Mouse (Mus musculus): ENCODE results near the gene Apol8. TPM values are rescaled to one million over a fixed set of nuclear protein-coding genes. Genes with fewer than 3 reads are reported as not detected.

The Apol8 gene
- polyA plus RNA-seq, 1 experiment, result 0.58 TPM

DNA sequence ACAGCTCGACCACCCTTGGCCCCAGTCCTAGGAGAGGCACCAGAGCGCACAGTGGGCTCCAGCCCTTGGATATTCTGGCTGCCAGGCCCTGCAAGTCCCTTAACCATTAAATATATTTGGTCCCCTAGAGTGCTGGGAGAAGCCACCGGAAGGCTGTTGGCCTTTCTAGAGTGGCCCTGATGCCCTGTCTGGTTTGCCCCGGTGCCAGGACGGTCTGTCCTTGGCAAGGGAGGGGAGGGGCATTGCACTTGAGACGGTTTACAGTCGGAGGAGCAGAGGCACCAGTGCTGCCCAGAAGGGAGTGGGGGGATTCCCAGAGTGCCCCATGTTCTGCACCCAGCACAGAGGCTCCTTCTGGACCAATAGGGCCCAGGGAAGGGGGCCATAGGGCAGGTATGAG is 4.3 kb upstream of the Apol8 start:
- Histone ChIP-seq H3K4me3 (ENCODE audit: insufficient read depth, low read length) (no peak overlapping the region), H3K4me1 (ENCODE audit: control insufficient read depth, insufficient read depth, low read length) (no peaks in the 10 kb centered on the region)
- no peak for TF ChIP-seq POLR2A (IDR thresholded peaks at IDR 0.05; ENCODE audit: low read depth, low read length)
- TF ChIP-seq CTCF (IDR thresholded peaks at IDR 0.05; ENCODE audit: borderline replicate concordance, insufficient read depth, low read length), result no peak

DNA sequence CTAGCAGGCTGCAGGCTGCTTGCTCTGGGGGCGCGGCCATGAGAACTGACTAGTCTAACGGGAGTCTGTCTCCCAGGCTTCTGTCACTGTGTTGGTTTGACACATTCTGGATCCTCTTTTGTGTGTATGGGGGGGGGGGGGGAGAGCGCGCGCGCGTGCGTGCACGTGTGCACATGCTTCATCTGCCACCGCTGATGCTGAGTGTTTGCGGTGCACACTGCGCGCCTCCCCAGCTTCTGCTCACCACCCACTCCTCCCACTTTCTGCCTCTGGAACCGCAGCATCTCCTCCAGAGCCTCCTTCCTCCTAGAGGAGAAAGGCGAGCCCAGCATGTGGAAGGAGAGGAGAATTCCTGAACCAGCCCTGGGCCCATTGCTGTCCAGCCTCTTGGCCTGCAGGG is 3.2 kb upstream of the Apol8 start:
- Histone ChIP-seq H3K27ac (ENCODE audit: insufficient read depth, low read length) (no peak overlapping the region), H3K4me1 (ENCODE audit: control insufficient read depth, insufficient read depth, low read length) (no peaks in the 10 kb centered on the region), H3K4me3 (ENCODE audit: insufficient read depth, low read length) (no peak overlapping the region)
- TF ChIP-seq CTCF (IDR thresholded peaks at IDR 0.05; ENCODE audit: borderline replicate concordance, insufficient read depth, low read length), result no peak
- TF ChIP-seq POLR2A (IDR thresholded peaks at IDR 0.05; ENCODE audit: low read depth, low read length), result no peak

More for the DNA sequence above, 4.3 kb upstream of the Apol8 start:
- no peak overlapping the region for H3K27ac ChIP-seq (ENCODE audit: insufficient read depth, low read length)

DNA sequence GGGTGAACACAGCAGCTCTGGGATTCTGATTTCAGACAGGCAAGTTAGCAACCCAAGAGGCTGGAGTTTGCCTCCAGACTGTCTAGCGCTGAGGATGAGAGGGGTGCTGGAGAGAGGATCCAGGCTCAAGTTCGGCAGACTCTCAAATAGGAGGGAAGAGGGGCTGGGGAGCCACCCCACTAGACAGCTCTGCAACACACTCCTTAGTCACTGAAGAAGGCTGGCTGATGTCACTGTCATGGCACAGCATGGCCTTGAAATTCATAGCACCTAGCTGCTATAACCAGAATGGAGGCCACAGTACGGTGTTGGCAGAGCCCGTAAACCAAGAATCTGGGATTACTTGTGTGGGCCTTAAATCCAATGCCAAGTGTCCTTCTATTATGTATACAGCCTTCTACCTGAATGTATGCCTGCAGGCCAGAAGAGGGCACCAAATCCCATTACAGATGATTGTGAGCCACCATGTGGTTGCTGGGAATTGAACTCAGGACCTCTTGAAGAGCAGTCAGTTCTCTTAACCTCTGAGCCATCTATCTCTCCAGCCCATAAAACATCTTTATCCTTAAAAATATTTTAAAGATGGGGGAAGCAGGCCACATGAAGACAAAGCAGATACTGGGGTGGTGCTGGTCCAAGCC is 903 bp upstream of the Apol8 start:
- H3K4me1 ChIP-seq (ENCODE audit: control insufficient read depth, insufficient read depth, low read length), result no peaks in the 10 kb centered on the region
- TF ChIP-seq CTCF (IDR thresholded peaks at IDR 0.05; ENCODE audit: borderline replicate concordance, insufficient read depth, low read length) (no peak), POLR2A (IDR thresholded peaks at IDR 0.05; ENCODE audit: low read depth, low read length) (no peak)
- H3K4me3 ChIP-seq (ENCODE audit: insufficient read depth, low read length), result no peak overlapping the region

DNA sequence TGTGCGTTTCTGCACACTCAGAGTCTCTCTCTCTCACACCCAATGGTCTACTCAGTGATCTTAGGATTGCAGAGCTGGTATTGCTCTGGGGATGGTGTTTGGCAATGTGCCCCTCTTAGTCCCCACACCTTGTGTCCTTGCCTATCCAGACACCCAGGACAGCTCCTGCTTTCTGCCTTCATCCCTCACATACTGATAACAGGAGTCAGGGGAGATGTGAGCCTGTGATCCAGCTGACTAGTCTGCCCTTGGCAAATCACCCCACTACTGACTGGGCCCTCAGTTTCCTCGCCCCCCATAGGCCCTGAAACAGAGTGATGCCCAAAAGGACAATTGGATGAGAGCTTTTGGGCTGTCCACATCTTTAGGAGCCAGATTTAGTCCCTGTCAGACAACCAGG is 722 bp downstream of the Apol8 start:
- H3K4me3 ChIP-seq (ENCODE audit: insufficient read depth, low read length), result no peak overlapping the region
- no peak for TF ChIP-seq CTCF (IDR thresholded peaks at IDR 0.05; ENCODE audit: borderline replicate concordance, insufficient read depth, low read length)
- TF ChIP-seq POLR2A (IDR thresholded peaks at IDR 0.05; ENCODE audit: low read depth, low read length), result no peak
- no peak overlapping the region for H3K27ac ChIP-seq (ENCODE audit: insufficient read depth, low read length)
- no peaks in the 10 kb centered on the region for H3K4me1 ChIP-seq (ENCODE audit: control insufficient read depth, insufficient read depth, low read length)

More for the DNA sequence above, 903 bp upstream of the Apol8 start:
- no peak overlapping the region for H3K27ac ChIP-seq (ENCODE audit: insufficient read depth, low read length)

DNA sequence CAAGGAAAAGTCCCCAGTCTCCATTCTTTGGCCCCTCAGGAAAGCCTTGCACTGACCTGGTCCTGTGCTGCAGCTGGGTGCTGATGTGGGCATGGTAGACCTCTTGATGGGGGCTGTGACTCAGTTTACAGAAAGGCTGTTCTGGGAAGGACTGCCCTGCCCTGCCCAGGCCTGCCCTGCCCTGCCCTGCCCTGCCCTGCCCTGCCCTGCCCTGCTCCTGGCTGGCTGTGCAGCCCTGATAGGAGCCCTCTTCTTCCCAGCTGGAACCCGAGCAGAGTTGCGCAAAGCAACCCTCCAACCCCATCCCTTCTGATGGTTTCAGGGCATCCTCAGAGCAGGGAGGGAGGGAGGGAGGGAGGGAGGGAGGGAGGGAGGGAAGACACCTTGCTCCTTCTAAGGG is 1.7 kb downstream of the Apol8 start:
- Histone ChIP-seq H3K27ac (ENCODE audit: insufficient read depth, low read length) (no peak overlapping the region), H3K4me3 (ENCODE audit: insufficient read depth, low read length) (no peak overlapping the region), H3K4me1 (ENCODE audit: control insufficient read depth, insufficient read depth, low read length) (no peaks in the 10 kb centered on the region)
- TF ChIP-seq POLR2A (IDR thresholded peaks at IDR 0.05; ENCODE audit: low read depth, low read length), result no peak
- no peak for TF ChIP-seq CTCF (IDR thresholded peaks at IDR 0.05; ENCODE audit: borderline replicate concordance, insufficient read depth, low read length)

DNA sequence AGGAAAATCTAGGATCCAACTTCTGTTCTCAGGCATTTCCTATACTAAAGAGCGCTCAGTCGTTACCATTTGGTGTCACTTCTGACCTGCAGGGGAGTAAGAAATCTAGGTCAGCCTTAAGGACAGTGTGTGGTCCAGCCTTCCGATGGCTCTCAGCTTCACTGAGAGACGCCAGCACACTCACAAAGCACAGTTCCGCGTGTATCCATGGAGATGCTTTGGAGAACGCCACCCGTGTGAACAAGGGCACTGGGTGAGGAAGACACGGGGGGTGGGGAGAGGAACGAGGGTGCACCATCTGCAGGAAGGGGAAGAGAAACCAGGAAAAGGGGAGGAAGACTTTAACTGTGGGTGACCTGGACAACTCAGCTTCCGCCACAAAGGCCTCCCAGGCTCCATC is 4.4 kb downstream of the Apol8 start:
- no peaks in the 10 kb centered on the region for H3K4me1 ChIP-seq (ENCODE audit: control insufficient read depth, insufficient read depth, low read length)
- no peak overlapping the region for H3K4me3 ChIP-seq (ENCODE audit: insufficient read depth, low read length)
- no peak overlapping the region for H3K27ac ChIP-seq (ENCODE audit: insufficient read depth, low read length)
- TF ChIP-seq POLR2A (IDR thresholded peaks at IDR 0.05; ENCODE audit: low read depth, low read length) (no peak), CTCF (IDR thresholded peaks at IDR 0.05; ENCODE audit: borderline replicate concordance, insufficient read depth, low read length) (no peak)

DNA sequence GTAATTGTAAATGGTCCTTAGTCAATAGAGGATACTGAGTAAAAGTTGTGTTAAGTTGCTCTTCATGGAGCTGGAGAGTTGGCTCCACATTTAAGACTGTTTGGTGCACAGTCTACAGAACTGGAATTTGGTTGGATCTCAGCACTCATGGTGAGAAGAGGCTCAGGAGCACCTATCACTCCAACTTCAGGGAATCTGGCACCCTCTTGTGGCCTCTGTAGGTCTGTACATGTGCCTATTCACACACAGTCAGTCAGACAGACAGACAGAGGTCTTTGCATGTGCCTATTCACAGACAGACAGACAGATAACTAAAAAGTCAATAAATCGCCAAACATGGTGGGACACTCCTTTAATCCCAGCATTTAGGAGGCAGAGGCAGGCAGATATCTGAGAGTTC is 6.3 kb downstream of the Apol8 start:
- H3K27ac ChIP-seq (ENCODE audit: insufficient read depth, low read length), result no peak overlapping the region
- H3K4me3 ChIP-seq (ENCODE audit: insufficient read depth, low read length), result no peak overlapping the region
- TF ChIP-seq CTCF (IDR thresholded peaks at IDR 0.05; ENCODE audit: borderline replicate concordance, insufficient read depth, low read length), result peak; percentile 47; the same call in 1 of the 2 replicates
- no peak for TF ChIP-seq POLR2A (IDR thresholded peaks at IDR 0.05; ENCODE audit: low read depth, low read length)
- H3K4me1 ChIP-seq (ENCODE audit: control insufficient read depth, insufficient read depth, low read length), result no peaks in the 10 kb centered on the region

DNA sequence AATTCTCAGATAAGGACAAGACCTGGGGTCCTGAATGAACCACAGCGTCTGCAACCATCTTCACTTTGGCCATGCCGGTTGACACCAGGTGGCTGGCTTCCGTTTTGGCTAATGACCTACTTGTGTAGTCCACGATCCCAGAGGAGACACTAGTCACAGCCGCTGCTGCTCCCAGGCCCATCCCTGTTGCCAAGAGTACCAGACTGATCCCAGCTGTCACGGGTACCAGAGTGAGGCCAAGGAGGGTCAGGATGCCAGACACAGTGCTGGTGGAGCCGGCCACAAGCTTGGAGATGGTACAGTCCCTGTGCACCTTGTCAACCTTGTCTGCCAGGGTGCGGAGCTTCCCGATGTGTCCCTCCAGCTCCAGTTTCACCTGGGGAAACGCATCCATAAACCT is 7.1 kb downstream of the Apol8 start:
- Histone ChIP-seq H3K4me3 (ENCODE audit: insufficient read depth, low read length) (no peak overlapping the region), H3K4me1 (ENCODE audit: control insufficient read depth, insufficient read depth, low read length) (no peaks in the 10 kb centered on the region), H3K27ac (ENCODE audit: insufficient read depth, low read length) (no peak overlapping the region)
- TF ChIP-seq POLR2A (IDR thresholded peaks at IDR 0.05; ENCODE audit: low read depth, low read length), result no peak
- no peak for TF ChIP-seq CTCF (IDR thresholded peaks at IDR 0.05; ENCODE audit: borderline replicate concordance, insufficient read depth, low read length)

DNA sequence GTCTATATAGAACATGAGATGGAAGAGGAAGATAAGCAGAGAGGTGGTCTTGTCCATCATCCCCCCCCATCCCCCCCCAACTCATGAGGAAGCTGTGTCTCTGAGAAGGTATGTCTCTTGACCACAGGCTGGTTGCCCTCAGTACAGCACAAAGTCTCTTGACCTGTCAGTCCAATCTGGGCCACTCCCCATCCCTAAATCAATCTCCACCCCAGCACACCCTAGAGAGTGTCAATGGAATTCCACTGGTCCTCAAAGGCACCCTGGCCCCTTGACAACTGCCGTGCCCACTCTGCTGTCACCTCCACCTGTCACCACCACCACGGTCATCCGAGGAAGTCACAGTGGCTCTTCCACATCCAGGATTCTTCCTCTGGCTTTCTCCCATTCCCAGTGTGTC is 8.4 kb downstream of the Apol8 start:
- no peak overlapping the region for H3K27ac ChIP-seq (ENCODE audit: insufficient read depth, low read length)
- no peaks in the 10 kb centered on the region for H3K4me1 ChIP-seq (ENCODE audit: control insufficient read depth, insufficient read depth, low read length)
- H3K4me3 ChIP-seq (ENCODE audit: insufficient read depth, low read length), result no peak overlapping the region
- no peak for TF ChIP-seq POLR2A (IDR thresholded peaks at IDR 0.05; ENCODE audit: low read depth, low read length)
- TF ChIP-seq CTCF (IDR thresholded peaks at IDR 0.05; ENCODE audit: borderline replicate concordance, insufficient read depth, low read length), result no peak

DNA sequence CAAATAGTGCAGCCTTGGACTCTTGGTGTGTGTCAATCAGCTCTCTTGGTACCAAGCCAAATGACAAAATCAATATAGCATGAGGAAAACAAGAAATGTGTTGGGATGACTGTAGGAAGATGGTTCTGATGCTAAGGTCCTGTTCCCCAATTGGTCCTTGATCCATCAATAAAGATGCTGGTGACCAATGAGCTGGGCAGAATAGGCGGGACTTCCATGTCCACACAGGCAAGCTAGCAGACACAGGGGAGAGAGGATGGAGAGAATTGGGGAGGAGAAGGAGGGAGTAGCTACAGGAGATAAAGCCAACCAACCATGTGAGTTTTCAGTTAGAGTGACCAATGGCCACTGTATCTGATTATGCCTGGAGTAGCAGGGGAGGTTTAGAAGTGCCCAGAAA is 10.5 kb downstream of the Apol8 start:
- H3K4me1 ChIP-seq (ENCODE audit: control insufficient read depth, insufficient read depth, low read length), result peaks cover 2% of the 10 kb centered on the region; the same call in 1 of the 2 replicates
- TF ChIP-seq CTCF (IDR thresholded peaks at IDR 0.05; ENCODE audit: borderline replicate concordance, insufficient read depth, low read length) (no peak), POLR2A (IDR thresholded peaks at IDR 0.05; ENCODE audit: low read depth, low read length) (no peak)
- no peak overlapping the region for H3K27ac ChIP-seq (ENCODE audit: insufficient read depth, low read length)
- H3K4me3 ChIP-seq (ENCODE audit: insufficient read depth, low read length), result no peak overlapping the region

Measured in embryonic fibroblast, embryonic 13.5 days (primary cell).